Mouse (Mus musculus): ENCODE results near the gene Cdc20b.

The Cdc20b gene

DNA sequence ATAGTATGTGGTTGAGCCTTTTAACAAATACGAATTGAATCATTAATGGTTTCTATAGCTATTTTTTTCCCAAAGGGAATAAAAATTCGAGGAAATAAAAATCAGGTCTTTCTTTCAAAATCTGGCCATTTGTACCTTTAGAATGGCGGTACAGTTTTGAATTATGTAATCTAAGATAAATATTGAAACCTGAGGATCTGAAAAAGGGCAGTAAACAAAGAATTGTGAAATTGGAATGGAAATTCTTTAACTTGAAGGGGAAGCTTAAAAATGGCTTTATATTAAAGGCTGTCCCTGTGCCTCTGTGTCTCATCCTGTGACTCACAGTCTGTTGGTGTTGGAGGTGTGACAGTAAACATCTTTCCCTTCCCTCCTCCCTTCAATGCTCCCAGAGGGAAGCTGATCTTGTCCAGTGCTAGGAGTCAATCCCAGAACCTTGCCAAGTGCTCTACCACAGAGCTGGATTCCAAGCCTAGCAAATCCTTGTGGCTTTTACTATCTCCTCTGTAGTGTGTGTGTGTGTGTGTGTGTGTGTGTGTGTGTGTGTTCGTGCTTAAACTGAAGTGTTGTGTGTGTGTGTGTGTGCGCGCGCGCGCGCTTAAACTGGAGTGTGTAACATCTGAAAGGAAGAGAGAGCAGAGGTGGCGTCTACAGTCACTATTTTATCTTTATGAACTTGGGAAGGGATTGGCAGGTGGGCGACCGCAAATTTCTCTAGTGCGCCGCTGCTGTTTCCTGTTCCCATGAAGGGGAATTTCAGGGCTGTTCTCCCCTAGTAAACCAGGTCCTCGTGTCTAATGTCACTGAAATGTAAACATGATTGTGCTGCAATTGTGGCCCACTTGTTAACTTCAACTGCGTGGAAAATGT, 11.4 kb upstream of the Cdc20b start:
- ATAC-seq (ENCODE audit: low TSS enrichment): no peak

- ATAC-seq (ENCODE audit: low TSS enrichment): peak; percentile 51
Measured at GRCm38 (mm10) chr13:113031351-113031750, 3.6 kb upstream of the Cdc20b start.

- peak; percentile 47; the same call in 1 of the 2 replicates for ATAC-seq (ENCODE audit: low TSS enrichment)
Measured at GRCm38 (mm10) chr13:113031792-113032571, 2.9 kb upstream of the Cdc20b start.

DNA sequence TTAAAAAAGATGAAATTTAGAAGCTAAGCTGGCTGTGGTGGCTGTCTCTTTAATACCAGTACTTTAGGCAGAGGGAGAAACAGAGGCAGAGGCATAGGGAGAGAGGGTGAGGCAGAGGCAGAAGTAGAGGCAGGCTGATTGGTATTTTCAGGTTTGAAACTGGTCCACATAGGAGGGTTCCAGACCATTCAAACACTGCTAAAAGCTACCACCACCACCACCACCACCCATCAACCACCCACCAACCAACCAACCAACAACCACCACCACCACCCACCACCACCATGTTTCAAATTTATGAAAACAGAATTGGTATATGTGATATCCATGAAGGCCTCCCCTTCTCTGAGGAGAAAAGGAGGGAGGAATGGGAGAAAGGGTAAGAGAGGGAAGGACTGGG, 2.1 kb upstream of the Cdc20b start:
- no peak for ATAC-seq (ENCODE audit: low TSS enrichment)

GRCm38 (mm10) chr13:113034271-113034886, 532 bp upstream of the Cdc20b start:
- no peak for ATAC-seq (ENCODE audit: low TSS enrichment)

GRCm38 (mm10) chr13:113035852-113036251, 941 bp downstream of the Cdc20b start:
- ATAC-seq (ENCODE audit: low TSS enrichment): peak; percentile 85

GRCm38 (mm10) chr13:113044876-113045275, 10.0 kb downstream of the Cdc20b start:
- ATAC-seq (ENCODE audit: low TSS enrichment): no peak

DNA sequence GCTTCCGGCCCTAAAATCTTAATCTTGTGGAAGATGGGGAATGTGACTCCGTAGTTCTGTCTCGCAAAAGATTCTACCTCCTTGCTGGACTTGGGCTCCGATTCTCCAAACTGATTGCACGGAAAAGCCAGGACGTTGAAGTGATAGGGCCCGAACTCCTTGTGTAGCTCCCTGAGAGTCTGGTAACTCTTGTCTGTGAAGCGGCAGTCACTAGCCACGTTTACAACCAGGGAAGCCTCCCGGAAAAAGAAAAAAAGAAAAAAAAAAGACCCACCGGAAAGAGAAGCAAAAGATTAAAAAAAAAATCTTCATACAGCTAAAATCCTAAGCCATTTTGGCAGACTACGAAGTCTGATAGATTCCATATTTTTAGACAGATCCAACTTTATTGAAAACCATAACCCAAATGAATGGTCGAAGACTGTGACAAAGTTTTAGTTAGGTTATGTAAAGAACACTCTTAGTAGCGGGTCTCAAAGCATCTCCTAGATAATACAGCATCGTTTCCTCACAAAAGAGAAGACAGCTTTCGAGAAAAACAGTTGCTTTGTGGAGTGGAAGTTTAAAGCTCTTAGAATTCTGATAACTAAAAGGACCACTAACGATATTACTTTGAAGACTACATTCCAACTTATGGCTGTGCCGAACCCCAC, 10.7 kb downstream of the Cdc20b start:
- no peak for ATAC-seq (ENCODE audit: low TSS enrichment)

GRCm38 (mm10) chr13:113046211-113046883, 11.4 kb downstream of the Cdc20b start, which contains the start of gene Gpx8:
Gene Gpx8, minus strand, starts transcription at chr13:113046410.
- ATAC-seq (ENCODE audit: low TSS enrichment): peak; percentile 91

DNA sequence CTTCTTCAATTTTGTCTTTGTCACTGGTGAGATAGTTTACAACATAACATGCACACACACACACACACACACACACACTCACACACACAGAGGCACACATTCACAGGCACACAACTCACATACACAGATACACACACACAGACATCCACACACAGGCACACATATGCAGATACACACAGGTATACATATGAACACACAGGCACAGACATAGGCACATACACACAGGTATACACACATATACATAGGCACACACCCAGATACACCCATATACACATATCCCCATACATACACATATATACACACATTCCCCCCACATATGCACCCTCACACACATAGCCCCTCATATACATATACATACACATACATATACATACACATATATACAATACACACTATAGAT, 12.1 kb downstream of the Cdc20b start:
- no peak for ATAC-seq (ENCODE audit: low TSS enrichment)

DNA sequence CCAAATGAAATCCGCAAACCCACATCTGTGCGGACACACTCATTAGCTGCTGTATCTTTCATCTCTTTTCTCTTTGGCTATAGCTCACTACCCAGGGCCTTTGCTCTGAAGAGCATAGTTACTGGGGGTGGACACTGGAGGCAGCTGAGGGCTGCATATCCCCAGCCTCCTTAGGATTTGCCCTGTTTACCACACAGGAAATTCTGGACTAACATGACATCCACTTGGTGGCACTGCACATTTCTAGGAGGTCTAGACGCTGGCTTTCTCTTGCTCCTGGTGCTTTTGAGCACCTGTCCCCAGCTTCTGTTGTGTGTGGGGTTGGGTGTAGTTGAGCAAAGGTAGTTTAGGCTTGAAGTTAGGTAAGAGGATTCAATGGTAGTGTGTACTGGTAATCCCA, 12.7 kb downstream of the Cdc20b start:
- ATAC-seq (ENCODE audit: low TSS enrichment): 0 out of 2 replicates have a peak, but pooled peaks have one; percentile 45

DNA sequence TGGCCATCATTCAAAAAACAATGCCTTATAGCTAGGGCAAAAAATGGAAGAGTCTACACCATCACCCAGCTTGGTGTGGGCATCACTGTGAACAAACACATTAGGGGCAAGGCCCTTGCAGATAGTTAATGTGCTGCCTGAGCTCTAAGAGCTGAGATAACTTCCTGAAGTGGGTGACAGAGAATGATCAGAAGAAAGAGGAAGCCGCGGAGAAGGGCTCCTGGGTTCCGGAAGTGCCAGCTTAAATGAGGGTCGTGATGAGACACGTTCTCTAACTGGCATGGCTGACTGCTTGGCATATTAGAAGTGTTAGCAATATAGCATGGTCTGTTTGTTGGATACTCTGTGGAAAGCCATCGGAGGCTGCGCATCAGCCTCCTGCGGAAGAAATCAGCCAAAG, 19.3 kb downstream of the Cdc20b start:
- ATAC-seq (ENCODE audit: low TSS enrichment): no peak

GRCm38 (mm10) chr13:113055826-113056225, 20.9 kb downstream of the Cdc20b start:
- ATAC-seq (ENCODE audit: low TSS enrichment): 0 out of 2 replicates have a peak, but pooled peaks have one; percentile 52

DNA sequence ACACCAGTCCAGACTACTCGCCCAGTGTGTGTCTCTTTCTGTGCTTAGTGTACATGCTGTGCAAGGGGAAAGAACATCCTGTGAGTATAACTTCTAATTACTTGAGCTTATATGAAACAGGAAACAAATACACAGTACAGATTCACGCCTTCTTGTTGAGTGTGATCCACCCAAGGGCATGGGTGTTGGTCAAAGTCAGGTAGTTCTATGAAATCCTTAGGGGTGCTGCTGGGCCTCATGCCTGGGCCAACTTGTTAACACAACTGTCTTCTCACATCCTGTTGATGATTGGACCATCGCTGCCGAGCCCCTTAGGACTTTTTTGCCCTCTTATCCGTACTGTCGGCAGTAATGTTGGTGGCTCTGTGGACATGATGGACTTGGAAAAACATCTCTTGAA, 26.8 kb downstream of the Cdc20b start:
- no peak for ATAC-seq (ENCODE audit: low TSS enrichment)

DNA sequence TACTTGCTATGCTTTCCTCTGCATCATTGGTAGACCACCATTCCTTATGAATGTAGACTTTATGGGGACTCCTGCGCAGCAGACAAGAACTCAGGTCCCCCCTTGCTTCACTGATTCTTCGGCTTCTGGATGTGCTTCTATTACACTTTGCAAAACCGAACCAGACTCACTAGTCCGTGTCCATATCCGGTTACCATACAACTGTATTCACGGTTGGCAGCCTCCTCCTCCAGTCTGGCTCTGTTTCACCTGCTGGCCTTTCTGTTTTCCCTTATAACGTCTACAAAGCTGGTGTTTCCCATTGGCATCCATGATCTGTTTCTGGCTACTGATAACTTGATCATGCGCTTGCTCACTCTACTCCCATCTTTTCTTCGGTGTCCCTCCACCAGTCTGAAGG, 29.6 kb downstream of the Cdc20b start:
- ATAC-seq (ENCODE audit: low TSS enrichment): no peak

DNA sequence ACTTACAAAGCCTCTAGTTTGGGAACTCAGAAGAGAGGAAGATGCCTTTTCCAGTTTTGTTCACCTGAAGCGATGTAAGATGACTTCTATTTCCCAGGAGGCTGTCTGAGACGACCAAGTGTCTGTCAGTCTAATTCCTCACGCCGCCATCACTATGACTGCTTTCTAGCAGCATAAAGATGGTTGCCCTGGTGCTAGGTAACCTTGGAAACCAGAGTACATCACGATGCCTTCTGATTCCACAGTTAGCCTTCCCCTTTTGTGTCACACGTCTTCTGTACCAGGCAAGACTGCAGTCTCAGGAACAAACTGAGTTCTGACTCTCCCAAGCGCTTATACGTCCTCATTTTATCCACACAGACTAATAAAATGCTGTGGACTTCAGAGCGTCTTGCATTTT, 44.1 kb downstream of the Cdc20b start:
- ATAC-seq (ENCODE audit: low TSS enrichment): no peak

DNA sequence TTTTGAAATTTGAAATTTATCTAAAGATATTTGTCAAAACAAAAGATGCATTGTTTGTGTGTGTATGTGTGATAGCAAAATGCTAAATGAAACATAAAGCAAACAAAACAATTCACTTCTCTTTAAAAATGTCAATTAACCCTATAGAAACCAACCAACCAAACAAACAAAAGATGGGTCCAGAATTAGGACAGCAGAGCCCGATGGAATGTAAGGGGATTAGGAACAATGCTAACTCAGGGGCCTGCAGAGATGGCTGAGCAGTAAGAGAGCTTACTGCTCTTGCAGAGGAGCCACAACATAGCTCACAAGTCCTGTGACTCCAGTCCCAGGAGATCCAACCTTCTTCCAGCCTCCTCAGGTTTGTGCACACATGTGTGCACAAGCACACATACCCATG, 47.2 kb downstream of the Cdc20b start:
- no peak for ATAC-seq (ENCODE audit: low TSS enrichment)

- no peak for ATAC-seq (ENCODE audit: low TSS enrichment)
Measured at GRCm38 (mm10) chr13:113084732-113085131, 49.8 kb downstream of the Cdc20b start.

DNA sequence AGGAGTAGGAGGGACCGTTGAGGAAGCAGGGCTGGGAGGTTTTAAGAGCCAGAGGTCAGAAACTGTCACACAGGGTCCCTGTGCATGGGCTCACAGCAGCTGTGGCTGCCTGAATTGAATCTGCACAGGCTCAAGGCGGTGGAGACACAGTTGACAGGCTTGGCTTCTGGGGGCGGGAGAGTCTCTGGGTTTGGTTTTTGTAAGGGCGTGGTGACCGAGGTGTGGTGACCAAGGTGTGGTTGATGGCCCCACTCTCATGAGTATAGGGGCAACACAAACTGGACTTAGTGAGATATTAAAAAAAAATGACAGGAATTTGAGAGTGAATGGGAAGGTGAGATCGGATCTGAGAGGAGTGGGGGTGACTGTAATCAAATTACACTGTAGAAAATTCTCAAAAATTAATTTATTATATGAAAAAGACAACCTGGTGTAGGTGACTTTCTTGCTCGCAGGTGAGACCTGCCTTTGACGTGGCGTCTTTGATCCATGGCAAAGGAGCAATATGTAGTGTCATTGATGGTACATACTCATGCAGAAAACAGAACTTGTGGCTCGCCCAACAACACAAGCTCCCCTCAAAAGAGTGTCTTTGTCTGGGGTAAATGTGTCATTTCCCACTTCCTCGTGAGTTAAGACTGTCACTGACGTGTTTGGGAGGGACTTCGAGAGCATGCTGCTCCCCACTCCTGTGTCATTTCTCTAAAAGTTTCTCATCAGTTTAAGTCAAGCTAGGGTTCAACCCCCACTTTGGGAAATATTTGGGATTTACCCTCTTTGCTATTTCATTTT, 52.5 kb downstream of the Cdc20b start:
- no peak for ATAC-seq (ENCODE audit: low TSS enrichment)

GRCm38 (mm10) chr13:113090489-113090888, 55.6 kb downstream of the Cdc20b start:
- ATAC-seq (ENCODE audit: low TSS enrichment): no peak

All from frontal cortex, adult (tissue).